Mouse (Mus musculus) CH12.LX (cell line): ENCODE results near the gene Il12rb1. TPM values are rescaled to one million over a fixed set of nuclear protein-coding genes. Genes with fewer than 3 reads are reported as not detected.
A peak's percentile ranks its signal among the peaks of the same experiment; 100 is the strongest.

Source experiments
- DNase-seq: peaks from one replicate; pipeline ENCODE4 v3.0.0-alpha.2; 2013; ENCODE audit errors: extremely low read depth
- H3K27ac ChIP-seq: 2 replicates; pipeline ENCODE4 v1.5.1; 2012; ENCODE audit warnings: low read depth, mild to moderate bottlenecking, control low read depth, moderate library complexity; ENCODE audit not compliant: insufficient read depth
- H3K27me3 ChIP-seq: replicated peaks from 2 replicates; pipeline ENCODE3; 2012; ENCODE audit warnings: inconsistent platforms
- H3K36me3 ChIP-seq, 2 experiments: replicated peaks in 1 of 2; 2 replicates each; pipeline versions ENCODE3 to v1.6.1; 2012; ENCODE audit warnings: inconsistent platforms in 1 of 2, low read length in 1 of 2, mild to moderate bottlenecking in 1 of 2, mixed read lengths in 1 of 2, moderate library complexity in 1 of 2; ENCODE audit not compliant: control insufficient read depth in 1 of 2, insufficient read depth in 1 of 2
- H3K4me1 ChIP-seq, 2 experiments: 2 replicates each; pipeline ENCODE4 v1.6.1; 2012; ENCODE audit warnings: inconsistent platforms in 1 of 2, moderate library complexity in 1 of 2; ENCODE audit not compliant: insufficient read depth in 2 of 2, control insufficient read depth in 1 of 2
- H3K4me2 ChIP-seq: 2 replicates; pipeline ENCODE4 v1.6.1; 2012; ENCODE audit warnings: low read depth, mild to moderate bottlenecking, control low read depth; ENCODE audit not compliant: poor library complexity, insufficient read depth, severe bottlenecking
- H3K4me3 ChIP-seq, 3 experiments: fragments of 150-350 bp in 1 of 3; sonication (generic) in 1 of 3; replicated peaks in 1 of 3; 2 replicates each; pipeline versions ENCODE3 to v1.5.1; 2011 to 2012; ENCODE audit warnings: low read depth in 2 of 3, low read length in 2 of 3, mild to moderate bottlenecking in 2 of 3, moderate library complexity in 2 of 3, control low read depth in 1 of 3, improper control_type of control experiment in 1 of 3, inconsistent platforms in 1 of 3, mixed read lengths in 1 of 3; ENCODE audit not compliant: poor library complexity in 1 of 3
- H3K79me2 ChIP-seq: replicated peaks from 2 replicates; pipeline ENCODE4 v1.6.1; 2012; ENCODE audit warnings: mild to moderate bottlenecking, moderate library complexity; ENCODE audit not compliant: control insufficient read depth, poor library complexity, insufficient read depth, severe bottlenecking; ENCODE audit errors: extremely low read depth
- H3K9ac ChIP-seq: 2 replicates; pipeline ENCODE4 v1.6.1; 2012; ENCODE audit warnings: low read depth, mild to moderate bottlenecking, control low read depth, moderate library complexity; ENCODE audit not compliant: insufficient read depth
- H3K9me3 ChIP-seq: replicated peaks from 2 replicates; pipeline ENCODE3; 2012; ENCODE audit warnings: low read length, inconsistent platforms, mixed read lengths
- CHD2 ChIP-seq: IDR thresholded peaks from 2 replicates; pipeline ENCODE4 v1.6.1; 2011; ENCODE audit warnings: low read length, improper control_type of control experiment
- CTCF ChIP-seq, 2 experiments: IDR thresholded peaks in 1 of 2; conservative IDR thresholded peaks in 1 of 2; 2 replicates each; pipeline ENCODE4 v1.5.1; 2011 to 2012; ENCODE audit warnings: low read depth in 2 of 2, low read length in 2 of 2, improper control_type of control experiment in 1 of 2, inconsistent platforms in 1 of 2, mild to moderate bottlenecking in 1 of 2, moderate library complexity in 1 of 2
- ELF1 ChIP-seq: IDR thresholded peaks from 2 replicates; pipeline ENCODE4 v1.6.1; 2014; ENCODE audit warnings: low read depth, mild to moderate bottlenecking, inconsistent platforms, low read length, improper control_type of control experiment
- MAFK ChIP-seq: IDR thresholded peaks from 2 replicates; pipeline ENCODE4 v1.6.1; 2011; ENCODE audit warnings: low read length, improper control_type of control experiment; ENCODE audit not compliant: insufficient replicate concordance
- MAX ChIP-seq: IDR thresholded peaks from 2 replicates; pipeline ENCODE4 v1.6.1; 2011; ENCODE audit warnings: low read length, improper control_type of control experiment
- MEF2A ChIP-seq: IDR thresholded peaks from 2 replicates; pipeline ENCODE4 v1.6.1; 2014; ENCODE audit warnings: low read depth, mild to moderate bottlenecking, inconsistent platforms, low read length, improper control_type of control experiment, borderline replicate concordance
- NRF1 ChIP-seq: IDR thresholded peaks from 2 replicates; pipeline ENCODE4 v1.6.1; 2014; ENCODE audit warnings: low read depth, mild to moderate bottlenecking, inconsistent platforms, low read length, improper control_type of control experiment, moderate library complexity
- TCF12 ChIP-seq: IDR thresholded peaks from 2 replicates; pipeline ENCODE4 v1.6.1; 2014; ENCODE audit warnings: low read depth, mild to moderate bottlenecking, inconsistent platforms, low read length, improper control_type of control experiment
- USF1 ChIP-seq: IDR thresholded peaks from 2 replicates; pipeline ENCODE4 v1.6.1; 2014; ENCODE audit warnings: low read depth, mild to moderate bottlenecking, inconsistent platforms, low read length, improper control_type of control experiment
- USF2 ChIP-seq: conservative IDR thresholded peaks from 2 replicates; pipeline ENCODE4 v1.6.1; 2011; ENCODE audit warnings: low read depth, low read length, improper control_type of control experiment
- ZC3H11A ChIP-seq: IDR thresholded peaks from 2 replicates; pipeline ENCODE4 v1.6.1; 2012; ENCODE audit warnings: low read depth, mild to moderate bottlenecking, inconsistent platforms, low read length, improper control_type of control experiment
- dilution Hi-C: fragments of 300-500 bp; cut with MboI; formaldehyde crosslinking; loops from 2 replicates; pipeline ENCODE4 v1.14.3; 2020; ENCODE audit warnings: low sequenced_read_pairs; ENCODE audit not compliant: extremely low pct_unique_long_range_greater_than_20kb, extremely low pct_ligation_motif_present
- in situ Hi-C: fragments of 300-500 bp; cut with MboI; formaldehyde crosslinking; loops from 3 replicates; pipeline ENCODE4 v1.14.3; 2019; ENCODE audit warnings: low sequenced_read_pairs, low pct_ligation_motif_present, low pct_unique_long_range_greater_than_20kb, mixed read lengths
- polyA plus RNA-seq: library from polyadenylated mRNA; unstranded; fragments of >175 nt; gene quantifications from 2 replicates; pipeline ENCODE4 v1.2.1, GENCODE M21; 2012; ENCODE audit warnings: low read depth; ENCODE audit not compliant: insufficient read length
- total RNA-seq, 2 experiments: library from RNA; depleted of rRNA; stranded (reverse); fragments of 300-350 nt in 1 of 2; fragments of >200 nt in 1 of 2; gene quantifications; 2 replicates each; pipeline ENCODE4 v1.2.3; 2012 to 2014

Il12rb1 gene
- total and polyA plus RNA-seq, 3 experiments = 4.5 to 23.2 (median 12.5) TPM

DNA sequence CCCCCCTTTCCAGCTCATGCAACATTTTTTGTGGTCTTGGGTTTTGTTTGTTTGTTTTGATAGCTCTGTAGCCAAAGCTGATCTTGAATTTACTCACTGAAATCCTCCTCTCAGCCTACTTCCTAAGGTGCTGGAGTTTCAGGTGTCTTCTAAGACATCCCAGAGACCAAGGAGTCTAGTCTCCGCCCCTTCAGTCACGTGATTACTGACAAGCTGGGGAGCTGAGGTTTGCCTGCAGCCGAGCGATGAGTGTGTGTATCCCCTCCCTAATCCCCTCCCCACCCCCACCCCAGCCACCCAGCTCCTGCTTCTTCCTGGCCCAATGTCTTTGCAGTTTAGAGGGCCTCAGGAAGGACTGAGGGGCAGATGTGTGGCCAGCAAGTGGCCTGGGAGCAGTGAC lies 49.3 kb downstream of the Il12rb1 start:
- no peak for DNase-seq
- Histone ChIP-seq H3K4me3 (no peak overlapping the region), H3K9me3 (no peaks in the 10 kb centered on the region), H3K36me3 (no peaks in the 10 kb centered on the region), H3K9ac (no peak overlapping the region), H3K79me2 (no peaks in the 10 kb centered on the region), H3K27ac (no peak overlapping the region), H3K27me3 (peaks cover 56% of the 10 kb centered on the region), H3K4me2 (no peak overlapping the region), H3K4me1 (peaks cover 14 to 36% of the 10 kb centered on the region in 2 experiments)
- in situ Hi-C loops (no loop called here), dilution Hi-C loops (no loop called here)
- no peak for TF ChIP-seq ZC3H11A
- TF ChIP-seq USF2 = peak; percentile 56
- peak; percentile 62 for TF ChIP-seq USF1

DNA sequence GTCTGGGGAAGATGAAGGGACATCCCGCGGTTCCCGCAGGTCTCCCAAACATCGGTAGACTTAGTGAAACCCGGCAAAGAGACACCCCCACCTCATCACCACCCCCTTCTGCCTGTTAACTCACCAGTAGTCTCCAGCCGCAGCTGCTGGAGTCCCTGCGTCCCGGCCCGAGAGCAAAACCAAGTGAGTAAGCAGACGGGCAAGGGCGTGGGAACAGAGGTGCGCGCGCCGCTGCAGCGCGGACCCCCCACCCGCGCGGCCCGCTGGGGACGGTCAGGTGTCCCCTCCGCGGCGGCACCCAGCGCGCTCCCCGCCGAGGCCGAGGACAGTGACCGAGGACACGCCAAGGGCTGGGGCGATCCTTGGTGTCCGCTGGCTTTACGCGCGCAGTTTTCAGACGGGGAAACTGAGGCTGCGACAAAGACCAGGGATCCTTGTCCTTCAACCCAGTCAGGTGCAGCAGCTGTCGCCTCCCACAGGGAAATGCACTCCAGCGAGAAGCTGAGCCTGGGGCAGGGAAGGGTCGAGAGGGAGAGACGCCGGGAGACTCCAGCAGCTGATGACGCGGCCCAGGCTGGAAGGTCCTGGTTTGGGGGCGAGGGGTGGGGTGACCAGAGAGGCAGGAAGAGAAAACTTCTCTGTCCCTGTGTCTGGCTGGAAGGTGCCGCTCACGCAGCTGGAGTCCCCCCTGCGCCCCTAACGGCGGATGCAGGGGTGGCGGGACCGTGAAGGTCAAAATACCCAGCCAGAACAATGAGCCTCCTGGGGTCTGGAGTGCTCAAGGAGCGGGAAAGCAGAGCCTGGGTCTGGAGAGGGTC lies 54.8 kb downstream of the Il12rb1 start, which contains the start of gene Kcnn1:
Kcnn1 (minus strand) TSS at position 435 of the 818 bp plus-strand sequence.
- no peak for TF ChIP-seq MEF2A
- no peak for TF ChIP-seq TCF12
- TF ChIP-seq CTCF (conservative IDR thresholded peaks at IDR 0.05 in 1 of 2, IDR thresholded peaks at IDR 0.05 in 1 of 2; ENCODE audit: low read depth in 2 of 2, low read length in 2 of 2) = peak in 1 of 2 experiments; percentile 16; a peak in 1 of 4 replicates
- dilution Hi-C loops = no loop called here
- H3K27ac ChIP-seq = no peak within 1 kb of the TSS
- H3K36me3 ChIP-seq = peaks cover 5 to 12% of the 10 kb centered on the region in 2 experiments
- no peak for DNase-seq
- peaks cover 12 to 42% of the 10 kb centered on the region in 2 experiments for H3K4me1 ChIP-seq
- no peaks in the 10 kb centered on the region for H3K79me2 ChIP-seq
- no peak within 1 kb of the TSS for H3K9ac ChIP-seq
- H3K27me3 ChIP-seq = peaks cover 59% of the 10 kb centered on the region
- peak within 1 kb of the TSS; percentile 86 for H3K4me2 ChIP-seq
- in situ Hi-C loops = no loop called here
- no peak within 1 kb of the TSS for H3K4me3 ChIP-seq
- no peaks in the 10 kb centered on the region for H3K9me3 ChIP-seq

DNA sequence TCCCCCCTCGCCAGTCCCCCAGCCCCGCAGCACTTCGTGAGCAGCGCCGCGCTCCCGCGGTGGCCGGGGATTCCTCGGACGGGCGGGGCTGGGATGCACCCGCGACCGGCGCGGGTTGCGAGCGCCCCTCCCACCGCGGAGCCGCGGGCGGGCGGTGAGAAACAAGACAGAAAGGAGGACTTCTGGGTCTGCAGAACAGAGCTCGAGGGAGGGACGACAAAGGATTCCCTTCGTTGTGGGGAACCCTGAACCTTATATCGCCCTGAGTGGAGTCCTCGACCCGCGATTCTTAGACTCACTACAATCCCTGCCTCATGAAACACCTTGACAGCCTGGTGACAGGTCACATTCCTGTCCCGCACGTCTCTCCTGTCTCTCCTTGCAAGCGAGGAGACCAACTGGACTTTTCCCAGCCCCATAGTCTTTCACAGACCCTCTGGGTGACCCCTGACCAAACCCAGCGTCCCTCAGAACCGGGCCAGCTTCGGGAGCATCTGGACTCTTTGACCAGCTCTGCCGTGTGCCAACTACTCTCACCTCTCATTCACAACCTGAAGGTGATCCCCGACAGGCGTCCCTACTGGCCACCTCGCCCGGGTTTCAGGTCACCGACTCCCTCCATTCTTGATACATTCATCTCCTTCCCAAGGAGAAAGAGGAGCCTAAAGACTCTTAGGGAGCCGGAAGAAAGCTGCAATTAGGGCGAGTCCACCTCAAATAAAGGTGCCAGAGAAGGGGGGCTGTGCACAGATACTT lies 55.9 kb downstream of the Il12rb1 start:
- Histone ChIP-seq H3K4me1 (peaks cover 12 to 47% of the 10 kb centered on the region in 2 experiments), H3K9ac (no peak overlapping the region), H3K9me3 (no peaks in the 10 kb centered on the region), H3K27me3 (peaks cover 52% of the 10 kb centered on the region), H3K4me2 (peak overlapping the region; percentile 86), H3K79me2 (no peaks in the 10 kb centered on the region), H3K4me3 (no peak overlapping the region), H3K36me3 (peaks cover 14 to 23% of the 10 kb centered on the region in 2 experiments), H3K27ac (no peak overlapping the region)
- TF ChIP-seq CHD2 (no peak), MEF2A (peak; percentile 39; the same call in 1 of the 2 replicates), USF2 (no peak), ELF1 (no peak), NRF1 (peak; percentile 35; the same call in 1 of the 2 replicates), MAX (no peak), MAFK (no peak)
- dilution Hi-C loops (no loop called here), in situ Hi-C loops (no loop called here)
- DNase-seq = no peak
